Mouse (Mus musculus) heart, postnatal 0 days (tissue): Measurements from ENCODE around the gene Acot7. TPM values are rescaled to one million over a fixed set of nuclear protein-coding genes. Genes with fewer than 3 reads are reported as not detected.

ENCODE experiments used
- ATAC-seq: fragments of 200-750 bp; cut with Nextera tagmentation; 2 replicates; pipeline ENCODE4 v1.8.0; 2017; ENCODE audit warnings: low read depth, moderate number of reproducible peaks, moderate library complexity; ENCODE audit not compliant: insufficient read depth
- DNase-seq: peaks from one replicate; pipeline ENCODE4 v3.0.0-alpha.2; 2016; ENCODE audit warnings: low spot score
- H3K27ac ChIP-seq: fragments of 300-500 bp; sonication (generic); 2 replicates; pipeline ENCODE4 v1.5.1; 2014; ENCODE audit warnings: low read depth, mild to moderate bottlenecking
- H3K27me3 ChIP-seq: fragments of 300-500 bp; sonication (generic); 2 replicates; pipeline ENCODE4 v1.6.1; 2014; ENCODE audit warnings: low read length, mixed read lengths; ENCODE audit not compliant: control insufficient read depth, insufficient read depth
- H3K36me3 ChIP-seq: fragments of 300-500 bp; sonication (generic); replicated peaks from 2 replicates; pipeline ENCODE4 v1.6.1; 2014; ENCODE audit warnings: low read length, mixed read lengths; ENCODE audit not compliant: control insufficient read depth, insufficient read depth
- H3K4me1 ChIP-seq: fragments of 300-500 bp; sonication (generic); 2 replicates; pipeline ENCODE4 v1.6.1; 2014; ENCODE audit warnings: antibody characterized with exemption; ENCODE audit not compliant: control insufficient read depth, insufficient read depth
- H3K4me2 ChIP-seq: fragments of 300-500 bp; sonication (generic); 2 replicates; pipeline ENCODE4 v1.6.1; 2014; ENCODE audit warnings: low read depth, mild to moderate bottlenecking, low read length, moderate library complexity
- H3K4me3 ChIP-seq: fragments of 300-500 bp; sonication (generic); 2 replicates; pipeline ENCODE4 v1.5.1; 2014; ENCODE audit warnings: low read depth, low read length
- H3K9ac ChIP-seq: fragments of 300-500 bp; sonication (generic); replicated peaks from 2 replicates; pipeline ENCODE4 v1.6.1; 2014; ENCODE audit warnings: low read depth, low read length, mixed read lengths
- H3K9me3 ChIP-seq: fragments of 300-500 bp; sonication (generic); replicated peaks from 2 replicates; pipeline ENCODE4 v1.6.1; 2016; ENCODE audit warnings: low read length; ENCODE audit not compliant: control insufficient read depth
- CTCF ChIP-seq: IDR thresholded peaks from 2 replicates; pipeline ENCODE4 v1.5.1; 2016; ENCODE audit warnings: antibody characterized with exemption, control low read depth, low read depth
- EP300 ChIP-seq: IDR thresholded peaks from 2 replicates; pipeline ENCODE4 v1.6.1; 2016; ENCODE audit warnings: antibody characterized with exemption, low read depth
- WGBS: fragments of 180-500 bp; shearing (Covaris S2); extraction: QIAGEN DNeasy Blood & Tissue Kit; methylation state at CpG from one replicate; pipeline ENCODE4 v1.1.7; 2014; 5-methylcytosine and 5-hydroxymethylcytosine counted together
- polyA plus RNA-seq: library from polyadenylated mRNA; unstranded; fragments of >200 nt; fragmentation: Nextera tagmentation; extraction: Ambion mirVana; gene quantifications from 2 replicates; pipeline ENCODE4 v1.2.1, GENCODE M21; 2015
- total RNA-seq: library from RNA; depleted of rRNA; stranded (reverse); fragments of >200 nt; gene quantifications from 2 replicates; pipeline ENCODE4 v1.2.3, GENCODE M21; 2014; ENCODE audit warnings: low replicate concordance

Acot7 gene
- total and polyA plus RNA-seq, 2 experiments from 2014 or later: 39.5 to 68.8 TPM

DNA sequence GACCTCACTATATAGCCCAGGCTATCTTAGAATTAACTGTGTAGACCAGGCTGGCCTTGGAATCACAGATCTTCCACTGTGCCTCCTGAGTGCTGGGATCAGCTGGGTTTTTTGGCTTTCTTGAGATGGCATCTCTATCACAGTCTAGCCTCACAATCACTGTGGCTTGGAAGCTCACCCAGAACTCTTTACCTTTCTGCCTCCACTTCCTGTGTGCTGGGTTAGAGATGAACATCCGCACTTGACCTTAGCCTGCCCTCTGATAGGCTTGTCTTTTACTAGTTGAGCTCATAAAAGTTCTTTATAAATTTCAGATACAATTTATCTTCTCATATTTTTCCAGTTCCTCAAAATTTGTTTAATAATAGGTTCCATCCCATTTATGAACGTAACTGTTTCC is 10.7 kb downstream of the Acot7 start:
- no peak for DNase-seq
- ATAC-seq: no peak
- H3K4me2 ChIP-seq: no peak overlapping the region
- H3K27me3 ChIP-seq: no peaks in the 10 kb centered on the region
- no peak overlapping the region for H3K27ac ChIP-seq
- H3K4me3 ChIP-seq: no peak overlapping the region
- H3K9me3 ChIP-seq: no peaks in the 10 kb centered on the region
- no peaks in the 10 kb centered on the region for H3K36me3 ChIP-seq
- H3K4me1 ChIP-seq: peaks cover 51% of the 10 kb centered on the region
- TF ChIP-seq EP300 (no peak), CTCF (no peak)
- WGBS: 92% methylated on average over 2 of the region's 2 CpGs
- H3K9ac ChIP-seq: no peak overlapping the region

DNA sequence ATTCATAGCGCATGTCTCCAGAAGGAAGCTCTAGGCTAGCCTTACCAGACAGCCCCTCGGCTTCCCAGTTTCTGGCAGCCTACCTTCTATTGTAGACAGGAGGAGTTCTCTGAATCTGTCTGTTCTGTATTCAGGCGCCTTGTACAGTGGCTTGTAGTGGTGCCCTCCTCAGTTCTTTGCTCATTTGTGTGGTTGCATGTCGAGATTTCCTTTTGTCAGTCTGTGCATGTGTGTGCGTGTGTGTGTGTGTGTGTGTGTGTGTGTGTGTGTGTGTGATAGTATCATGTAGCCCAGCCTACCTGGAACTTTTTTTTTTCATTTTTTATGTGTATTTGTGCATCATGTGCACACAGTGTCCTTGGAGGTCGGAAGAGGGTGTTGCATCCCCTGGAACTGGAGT is 11.1 kb downstream of the Acot7 start:
- Histone ChIP-seq H3K4me3 (no peak overlapping the region), H3K9me3 (no peaks in the 10 kb centered on the region), H3K36me3 (no peaks in the 10 kb centered on the region), H3K27me3 (no peaks in the 10 kb centered on the region), H3K4me1 (peaks cover 51% of the 10 kb centered on the region), H3K4me2 (no peak overlapping the region), H3K27ac (no peak overlapping the region), H3K9ac (no peak overlapping the region)
- DNase-seq: no peak
- ATAC-seq: no peak
- 79% methylated on average over 6 of the region's 6 CpGs for WGBS
- TF ChIP-seq CTCF: no peak
- no peak for TF ChIP-seq EP300

DNA sequence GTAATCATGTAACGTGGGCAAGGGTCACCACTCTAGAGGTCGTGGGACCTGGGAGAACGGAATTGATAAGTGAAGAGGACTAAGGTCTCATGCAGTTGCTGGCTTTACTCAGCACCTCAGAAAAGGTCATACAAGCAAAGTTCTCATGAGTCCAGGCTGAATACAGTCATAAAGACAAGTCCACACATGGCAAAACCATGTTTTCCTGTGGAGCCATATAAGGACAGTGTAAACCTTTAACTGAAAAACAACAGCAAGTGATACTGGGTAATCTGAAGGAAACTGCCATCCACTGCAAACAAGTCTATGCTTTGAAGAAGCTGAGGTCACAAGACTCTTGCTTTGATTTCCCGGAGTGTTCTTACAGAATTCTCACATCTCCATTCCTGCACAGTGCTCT is 11.8 kb downstream of the Acot7 start:
- peak overlapping the region; percentile 76 for H3K27ac ChIP-seq
- no peaks in the 10 kb centered on the region for H3K27me3 ChIP-seq
- DNase-seq: no peak
- no peaks in the 10 kb centered on the region for H3K9me3 ChIP-seq
- H3K9ac ChIP-seq: no peak overlapping the region
- WGBS: 46% methylated on average over 4 of the region's 4 CpGs
- TF ChIP-seq CTCF (no peak), EP300 (no peak)
- ATAC-seq: no peak
- no peaks in the 10 kb centered on the region for H3K36me3 ChIP-seq
- no peak overlapping the region for H3K4me2 ChIP-seq
- no peak overlapping the region for H3K4me3 ChIP-seq
- H3K4me1 ChIP-seq: peaks cover 47% of the 10 kb centered on the region

DNA sequence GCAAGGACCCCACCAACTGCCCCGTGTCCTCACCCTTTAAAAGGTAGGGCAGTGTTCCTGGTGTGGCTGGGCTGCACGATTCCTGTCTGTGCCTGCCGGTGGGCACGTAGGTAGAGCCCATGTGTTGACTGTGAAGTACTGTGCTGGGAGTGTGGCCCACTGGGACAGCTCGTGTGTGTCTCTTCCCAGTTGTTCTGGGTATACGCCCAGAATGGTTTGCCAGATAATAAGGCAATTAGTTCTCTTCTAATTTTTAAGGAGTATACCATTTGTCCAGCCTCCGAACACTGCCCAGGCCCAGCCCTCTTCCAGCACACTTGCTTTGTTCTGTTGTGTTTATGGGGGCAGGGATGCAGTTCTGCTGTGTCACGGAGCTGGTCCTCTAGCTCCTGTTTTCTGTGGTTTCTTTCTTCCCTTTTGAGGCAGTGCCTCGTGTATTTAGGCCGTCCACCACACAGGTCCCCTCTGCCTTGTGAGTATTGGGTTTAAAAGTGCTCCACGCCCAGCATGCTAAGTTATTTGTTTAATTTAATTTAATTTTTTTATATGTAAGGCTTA is 12.2 kb downstream of the Acot7 start:
- Histone ChIP-seq H3K4me2 (no peak overlapping the region), H3K9ac (no peak overlapping the region), H3K27ac (peak overlapping the region; percentile 76), H3K4me3 (no peak overlapping the region), H3K27me3 (no peaks in the 10 kb centered on the region), H3K4me1 (peaks cover 43% of the 10 kb centered on the region), H3K36me3 (no peaks in the 10 kb centered on the region), H3K9me3 (no peaks in the 10 kb centered on the region)
- DNase-seq (no peak), ATAC-seq (no peak)
- WGBS: 63% methylated on average over 11 of the region's 11 CpGs
- TF ChIP-seq CTCF (no peak), EP300 (no peak)

DNA sequence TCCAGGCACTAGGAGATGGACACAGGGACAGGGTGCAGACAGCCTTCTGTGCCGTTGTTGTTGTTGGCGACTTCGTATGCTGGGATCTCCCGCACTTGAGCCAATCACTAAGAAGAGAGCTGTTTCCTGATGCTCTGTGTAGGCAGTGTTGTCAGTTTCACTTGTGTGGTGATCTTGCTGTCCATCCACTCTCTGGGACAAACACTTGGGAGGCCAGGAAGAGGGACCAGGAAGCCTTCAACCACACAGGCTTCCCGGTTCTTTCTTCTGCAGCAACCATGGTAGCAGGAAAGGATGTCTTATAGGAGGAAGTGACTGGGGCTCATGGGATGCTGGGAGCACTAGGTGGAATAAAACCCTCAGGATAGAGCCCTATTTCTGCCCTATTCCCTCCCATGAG is 12.8 kb downstream of the Acot7 start:
- TF ChIP-seq CTCF (no peak), EP300 (no peak)

DNA sequence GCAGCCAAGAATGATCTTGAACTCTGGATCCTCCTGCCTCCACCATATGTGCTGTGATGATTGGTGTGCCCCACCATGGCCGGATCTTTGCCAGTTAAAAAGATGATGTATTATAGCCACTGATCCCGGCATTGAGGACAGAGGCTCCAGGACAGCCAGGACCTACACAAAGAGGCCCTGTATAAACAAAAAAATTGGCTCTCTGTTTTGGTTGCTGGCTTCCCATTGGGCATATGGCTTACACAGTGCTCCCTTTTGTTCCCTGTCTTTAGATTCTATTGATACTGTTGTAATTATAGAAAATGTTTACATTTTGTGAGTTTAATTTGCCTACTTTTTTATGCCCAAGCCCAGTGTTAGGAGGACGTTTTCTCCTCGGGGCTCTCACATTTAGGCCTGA is 14.6 kb downstream of the Acot7 start:
- 70% methylated on average over 4 of the region's 4 CpGs for WGBS
- TF ChIP-seq CTCF (no peak), EP300 (no peak)

More for the DNA sequence above, 12.8 kb downstream of the Acot7 start:
- H3K4me3 ChIP-seq: no peak overlapping the region
- DNase-seq (no peak), ATAC-seq (no peak)
- H3K36me3 ChIP-seq: no peaks in the 10 kb centered on the region
- H3K4me2 ChIP-seq: no peak overlapping the region
- H3K9ac ChIP-seq: no peak overlapping the region
- no peaks in the 10 kb centered on the region for H3K9me3 ChIP-seq
- H3K27ac ChIP-seq: peak overlapping the region; percentile 76
- H3K27me3 ChIP-seq: no peaks in the 10 kb centered on the region
- WGBS: 49% methylated on average over 5 of the region's 5 CpGs
- H3K4me1 ChIP-seq: peaks cover 38% of the 10 kb centered on the region

More for the DNA sequence above, 14.6 kb downstream of the Acot7 start:
- Histone ChIP-seq H3K27me3 (no peaks in the 10 kb centered on the region), H3K4me2 (no peak overlapping the region), H3K27ac (no peak overlapping the region), H3K9me3 (no peaks in the 10 kb centered on the region), H3K9ac (no peak overlapping the region), H3K36me3 (no peaks in the 10 kb centered on the region), H3K4me1 (peaks cover 24% of the 10 kb centered on the region), H3K4me3 (no peak overlapping the region)
- DNase-seq: no peak
- ATAC-seq: no peak
